Mouse (Mus musculus) forebrain, embryonic 16.5 days (tissue): Measurements from ENCODE around the gene Slc22a5. TPM values are rescaled to one million over a fixed set of nuclear protein-coding genes. Genes with fewer than 3 reads are reported as not detected.
"Not testable (repeated sequence)": the region's sequence is repeated elsewhere in the genome, so short reads cannot be mapped to it uniquely, and the experiment has no call there.

Experiments
- ATAC-seq: fragments of 200-750 bp; cut with Nextera tagmentation; 2 replicates; pipeline ENCODE4 v1.8.0; 2017; ENCODE audit warnings: mild to moderate bottlenecking, moderate library complexity
- H3K27ac ChIP-seq: fragments of 300-500 bp; sonication (generic); 2 replicates; pipeline ENCODE4 v1.5.1; 2014; ENCODE audit warnings: low read length, control low read depth
- H3K27me3 ChIP-seq: fragments of 300-500 bp; sonication (generic); replicated peaks from 2 replicates; pipeline ENCODE4 v1.6.1; 2014; ENCODE audit warnings: low read length; ENCODE audit not compliant: control insufficient read depth, insufficient read depth
- H3K36me3 ChIP-seq: fragments of 300-500 bp; sonication (generic); 2 replicates; pipeline ENCODE4 v1.6.1; 2014; ENCODE audit not compliant: control insufficient read depth, insufficient read depth
- H3K4me1 ChIP-seq: fragments of 300-500 bp; sonication (generic); replicated peaks from 2 replicates; pipeline ENCODE4 v1.6.1; 2014; ENCODE audit warnings: low read length; ENCODE audit not compliant: control insufficient read depth, insufficient read depth
- H3K4me2 ChIP-seq: fragments of 300-500 bp; sonication (generic); 2 replicates; pipeline ENCODE4 v1.6.1; 2014; ENCODE audit warnings: mild to moderate bottlenecking, low read length, control low read depth
- H3K4me3 ChIP-seq: fragments of 300-500 bp; sonication (generic); replicated peaks from 2 replicates; pipeline ENCODE4 v1.5.1; 2014; ENCODE audit warnings: mild to moderate bottlenecking, low read length, control low read depth
- H3K9ac ChIP-seq: fragments of 300-500 bp; sonication (generic); replicated peaks from 2 replicates; pipeline ENCODE4 v1.6.1; 2014; ENCODE audit warnings: low read depth, low read length, control low read depth
- H3K9me3 ChIP-seq: fragments of 300-500 bp; sonication (generic); 2 replicates; pipeline ENCODE4 v1.6.1; 2016; ENCODE audit warnings: low read length; ENCODE audit not compliant: control insufficient read depth
- WGBS: fragments of 180-500 bp; shearing (Covaris S2); extraction: QIAGEN DNeasy Blood & Tissue Kit; methylation state at CpG from one replicate; pipeline ENCODE4 v1.1.7; 2014; 5-methylcytosine and 5-hydroxymethylcytosine counted together
- polyA plus RNA-seq: library from polyadenylated mRNA; unstranded; fragments of >200 nt; fragmentation: Nextera tagmentation; extraction: Ambion mirVana; gene quantifications from 2 replicates; pipeline ENCODE4 v1.2.1, GENCODE M21; 2015

Gene Slc22a5
- polyA plus RNA-seq, 1 experiment from 2014 or later = 12.0 TPM

- Histone ChIP-seq H3K27ac (no peak overlapping the region), H3K9ac (peak overlapping the region; percentile 68), H3K4me2 (peak overlapping the region; percentile 66), H3K36me3 (no peaks in the 10 kb centered on the region), H3K4me3 (peak overlapping the region; percentile 73), H3K9me3 (no peaks in the 10 kb centered on the region), H3K4me1 (peaks cover 16% of the 10 kb centered on the region), H3K27me3 (no peaks in the 10 kb centered on the region)
- ATAC-seq = no peak
- 3% methylated on average over 33 of the region's 33 CpGs for WGBS
These were observed 455 bp downstream of the Slc22a5 start for GRCm38 (mm10) chr11:53890906-53891504.

GRCm38 (mm10) chr11:53890225-53890624, 1.2 kb downstream of the Slc22a5 start:
- no peaks in the 10 kb centered on the region for H3K9me3 ChIP-seq
- no peaks in the 10 kb centered on the region for H3K27me3 ChIP-seq
- no peak for ATAC-seq
- H3K4me1 ChIP-seq = peaks cover 16% of the 10 kb centered on the region
- no peak overlapping the region for H3K27ac ChIP-seq
- H3K4me2 ChIP-seq = peak overlapping the region; percentile 66
- no peaks in the 10 kb centered on the region for H3K36me3 ChIP-seq
- 95% methylated on average over 2 of the region's 2 CpGs for WGBS
- no peak overlapping the region for H3K4me3 ChIP-seq
- no peak overlapping the region for H3K9ac ChIP-seq

- H3K36me3 ChIP-seq = no peaks in the 10 kb centered on the region
- no peak for ATAC-seq
- H3K9ac ChIP-seq = no peak overlapping the region
- H3K27me3 ChIP-seq = no peaks in the 10 kb centered on the region
- 68% methylated on average over 4 of the region's 4 CpGs for WGBS
- no peaks in the 10 kb centered on the region for H3K9me3 ChIP-seq
- no peak overlapping the region for H3K4me3 ChIP-seq
- peaks cover 16% of the 10 kb centered on the region for H3K4me1 ChIP-seq
- H3K4me2 ChIP-seq = no peak overlapping the region
- H3K27ac ChIP-seq = no peak overlapping the region
These were observed 2.3 kb downstream of the Slc22a5 start for GRCm38 (mm10) chr11:53889091-53889645.

- no peak overlapping the region for H3K9ac ChIP-seq
- WGBS = 80% methylated on average over 4 of the region's 4 CpGs
- no peak overlapping the region for H3K4me3 ChIP-seq
- H3K27ac ChIP-seq = no peak overlapping the region
- ATAC-seq = no peak
- no peaks in the 10 kb centered on the region for H3K36me3 ChIP-seq
- H3K9me3 ChIP-seq = no peaks in the 10 kb centered on the region
- peaks cover 16% of the 10 kb centered on the region for H3K4me1 ChIP-seq
- no peaks in the 10 kb centered on the region for H3K27me3 ChIP-seq
- no peak overlapping the region for H3K4me2 ChIP-seq
These were observed 3.2 kb downstream of the Slc22a5 start for GRCm38 (mm10) chr11:53888242-53888641.

- H3K36me3 ChIP-seq = no peaks in the 10 kb centered on the region
- H3K9ac ChIP-seq = no peak overlapping the region
- no peak overlapping the region for H3K27ac ChIP-seq
- 0 out of 2 replicates have a peak, but pooled peaks cover under 1% of the 10 kb centered on the region for H3K4me1 ChIP-seq
- H3K27me3 ChIP-seq = no peaks in the 10 kb centered on the region
- no peaks in the 10 kb centered on the region for H3K9me3 ChIP-seq
- H3K4me3 ChIP-seq = no peak overlapping the region
- ATAC-seq = no peak
- H3K4me2 ChIP-seq = no peak overlapping the region
- WGBS = 87% methylated on average over 2 of the region's 2 CpGs
These were observed 8.2 kb downstream of the Slc22a5 start for GRCm38 (mm10) chr11:53883287-53883686.

GRCm38 (mm10) chr11:53878096-53878495, 13.4 kb downstream of the Slc22a5 start:
- H3K4me3 ChIP-seq, H3K4me2 ChIP-seq, H3K9ac ChIP-seq, H3K27me3 ChIP-seq, H3K27ac ChIP-seq, ATAC-seq, H3K36me3 ChIP-seq, H3K9me3 ChIP-seq, H3K4me1 ChIP-seq: not testable (repeated sequence)
- 86% methylated on average over 5 of the region's 5 CpGs for WGBS

GRCm38 (mm10) chr11:53876488-53876887, 15.0 kb downstream of the Slc22a5 start:
- H3K36me3 ChIP-seq = peaks cover 5% of the 10 kb centered on the region
- H3K27me3 ChIP-seq = no peaks in the 10 kb centered on the region
- no peak overlapping the region for H3K4me2 ChIP-seq
- ATAC-seq = no peak
- no peak overlapping the region for H3K9ac ChIP-seq
- 91% methylated on average over 4 of the region's 4 CpGs for WGBS
- H3K4me3 ChIP-seq = no peak overlapping the region
- H3K9me3 ChIP-seq = no peaks in the 10 kb centered on the region
- no peaks in the 10 kb centered on the region for H3K4me1 ChIP-seq
- H3K27ac ChIP-seq = no peak overlapping the region

GRCm38 (mm10) chr11:53874706-53875105, 16.8 kb downstream of the Slc22a5 start:
- ATAC-seq = no peak
- H3K4me2 ChIP-seq = no peak overlapping the region
- H3K27ac ChIP-seq = no peak overlapping the region
- no peaks in the 10 kb centered on the region for H3K9me3 ChIP-seq
- peaks cover 5% of the 10 kb centered on the region for H3K36me3 ChIP-seq
- H3K4me1 ChIP-seq = no peaks in the 10 kb centered on the region
- H3K4me3 ChIP-seq = no peak overlapping the region
- WGBS = 75% methylated on average over 4 of the region's 4 CpGs
- H3K9ac ChIP-seq = no peak overlapping the region
- no peaks in the 10 kb centered on the region for H3K27me3 ChIP-seq

GRCm38 (mm10) chr11:53873909-53874704, 17.4 kb downstream of the Slc22a5 start:
- not testable (repeated sequence) for H3K4me3 ChIP-seq, H3K4me1 ChIP-seq, H3K27me3 ChIP-seq, H3K36me3 ChIP-seq, H3K9ac ChIP-seq, H3K27ac ChIP-seq, ATAC-seq, H3K4me2 ChIP-seq, H3K9me3 ChIP-seq
- 56% methylated on average over 5 of the region's 5 CpGs for WGBS
